Mouse (Mus musculus) midbrain, embryonic 16.5 days (tissue): ENCODE data around the gene Gm10722. TPM values are rescaled to one million over a fixed set of nuclear protein-coding genes. Genes with fewer than 3 reads are reported as not detected.
A peak's percentile ranks its signal among the peaks of the same experiment; 100 is the strongest.
"Not testable (repeated sequence)": the region's sequence is repeated elsewhere in the genome, so short reads cannot be mapped to it uniquely, and the experiment has no call there.

Experiments
- ATAC-seq: fragments of 200-750 bp; cut with Nextera tagmentation; 2 replicates; pipeline ENCODE4 v1.8.0; 2017; ENCODE audit warnings: moderate TSS enrichment
- H3K27ac ChIP-seq: fragments of 300-500 bp; sonication (generic); 2 replicates; pipeline ENCODE4 v1.5.1; 2014; ENCODE audit warnings: mild to moderate bottlenecking, low read length, mixed read lengths
- H3K27me3 ChIP-seq: fragments of 300-500 bp; sonication (generic); 2 replicates; pipeline ENCODE4 v1.6.1; 2014; ENCODE audit warnings: low read depth, low read length, mixed read lengths; ENCODE audit not compliant: control insufficient read depth, insufficient read depth
- H3K36me3 ChIP-seq: fragments of 300-500 bp; sonication (generic); 2 replicates; pipeline ENCODE4 v1.6.1; 2014; ENCODE audit warnings: mild to moderate bottlenecking, low read length, moderate library complexity, mixed read lengths; ENCODE audit not compliant: control insufficient read depth, insufficient read depth
- H3K4me1 ChIP-seq: fragments of 300-500 bp; sonication (generic); 2 replicates; pipeline ENCODE4 v1.6.1; 2014; ENCODE audit warnings: mild to moderate bottlenecking, low read length, mixed read lengths; ENCODE audit not compliant: control insufficient read depth, insufficient read depth
- H3K4me2 ChIP-seq: fragments of 300-500 bp; sonication (generic); 2 replicates; pipeline ENCODE4 v1.6.1; 2014; ENCODE audit warnings: mild to moderate bottlenecking, low read length, mixed read lengths
- H3K4me3 ChIP-seq: fragments of 300-500 bp; sonication (generic); 2 replicates; pipeline ENCODE4 v1.5.1; 2014; ENCODE audit warnings: low read depth, mild to moderate bottlenecking, low read length, moderate library complexity, mixed read lengths
- H3K9ac ChIP-seq: fragments of 300-500 bp; sonication (generic); 2 replicates; pipeline ENCODE4 v1.6.1; 2014; ENCODE audit warnings: low read depth, low read length, mixed read lengths
- H3K9me3 ChIP-seq: fragments of 300-500 bp; sonication (generic); replicated peaks from 2 replicates; pipeline ENCODE4 v1.6.1; 2014; ENCODE audit warnings: mild to moderate bottlenecking, low read length, mixed read lengths; ENCODE audit not compliant: control insufficient read depth, poor library complexity, severe bottlenecking
- WGBS: fragments of 180-500 bp; shearing (Covaris S2); extraction: QIAGEN DNeasy Blood & Tissue Kit; methylation state at CpG from one replicate; pipeline ENCODE4 v1.1.7; 2014; 5-methylcytosine and 5-hydroxymethylcytosine counted together
- polyA plus RNA-seq: library from polyadenylated mRNA; unstranded; fragments of >200 nt; fragmentation: Nextera tagmentation; extraction: Ambion mirVana; gene quantifications from 2 replicates; pipeline ENCODE4 v1.2.1, GENCODE M21; 2015

The Gm10722 gene
- not detected in 2 replicates for polyA plus RNA-seq

DNA sequence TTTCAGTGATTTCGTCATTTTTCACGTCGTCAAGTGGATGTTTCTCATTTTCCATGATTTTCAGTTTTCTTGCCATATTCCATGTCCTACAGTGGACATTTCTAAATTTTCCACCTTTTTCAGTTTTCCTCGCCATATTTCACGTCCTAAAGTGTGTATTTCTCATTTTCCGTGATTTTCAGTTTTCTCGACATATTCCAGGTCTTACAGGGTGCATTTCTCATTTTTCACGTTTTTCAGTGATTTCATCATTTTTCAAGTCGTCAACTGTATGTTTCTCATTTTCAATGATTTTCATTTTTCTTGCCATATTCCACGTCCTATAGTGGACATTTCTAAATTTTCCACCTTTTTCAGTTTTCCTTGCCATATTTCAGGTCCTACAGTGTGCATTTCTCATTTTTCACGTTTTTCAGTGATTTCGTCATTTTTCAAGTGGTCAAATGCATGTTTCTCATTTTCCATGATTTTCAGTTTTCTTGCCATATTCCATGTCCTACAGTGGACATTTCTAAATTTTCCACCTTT is at the start of gene Gm10722:
TSS of gene Gm10722 (plus strand) at position 478 of the 528 bp plus-strand sequence.
- not testable (repeated sequence) for H3K4me3 ChIP-seq, H3K9ac ChIP-seq, H3K36me3 ChIP-seq, H3K4me1 ChIP-seq, H3K4me2 ChIP-seq, H3K27ac ChIP-seq, H3K9me3 ChIP-seq, H3K27me3 ChIP-seq, ATAC-seq
- 74% methylated on average over 12 of the region's 12 CpGs for WGBS

- not testable (repeated sequence) for H3K4me3 ChIP-seq, H3K9me3 ChIP-seq, H3K36me3 ChIP-seq, H3K27me3 ChIP-seq, H3K4me2 ChIP-seq, H3K9ac ChIP-seq, ATAC-seq, H3K27ac ChIP-seq, H3K4me1 ChIP-seq
- WGBS = 65% methylated on average over 8 of the region's 8 CpGs
Observed at GRCm38 (mm10) chr9:3001006-3001405, 284 bp downstream of the Gm10722 start.

- not testable (repeated sequence) for H3K4me2 ChIP-seq, H3K4me1 ChIP-seq, H3K27ac ChIP-seq, H3K27me3 ChIP-seq, H3K9ac ChIP-seq, H3K4me3 ChIP-seq, H3K9me3 ChIP-seq, H3K36me3 ChIP-seq
- WGBS = 64% methylated on average over 8 of the region's 11 CpGs
- ATAC-seq = peak; percentile 91
Observed at GRCm38 (mm10) chr9:3001948-3002659, 1.4 kb downstream of the Gm10722 start.

- H3K9ac ChIP-seq, H3K9me3 ChIP-seq, H3K36me3 ChIP-seq, H3K4me2 ChIP-seq, H3K27me3 ChIP-seq, H3K4me3 ChIP-seq, H3K4me1 ChIP-seq, H3K27ac ChIP-seq, ATAC-seq: not testable (repeated sequence)
- 69% methylated on average over 6 of the region's 14 CpGs for WGBS
Observed at GRCm38 (mm10) chr9:3002794-3003396, 2.2 kb downstream of the Gm10722 start, which contains the start of gene Gm11168. Gene Gm11168, plus strand, starts transcription at chr9:3003346.

- H3K4me1 ChIP-seq, H3K4me2 ChIP-seq, H3K4me3 ChIP-seq, H3K27me3 ChIP-seq, H3K36me3 ChIP-seq, H3K27ac ChIP-seq, H3K9ac ChIP-seq, ATAC-seq, H3K9me3 ChIP-seq: not testable (repeated sequence)
- 88% methylated on average over 1 of the region's 5 CpGs for WGBS
Observed at GRCm38 (mm10) chr9:3006179-3006578, 5.5 kb downstream of the Gm10722 start.

GRCm38 (mm10) chr9:3006636-3007035 is 5.9 kb downstream of the Gm10722 start:
- WGBS = 74% methylated on average over 7 of the region's 8 CpGs
- not testable (repeated sequence) for H3K4me1 ChIP-seq, H3K27me3 ChIP-seq, H3K36me3 ChIP-seq, H3K27ac ChIP-seq, H3K9me3 ChIP-seq, H3K4me2 ChIP-seq, H3K4me3 ChIP-seq, H3K9ac ChIP-seq
- peak; percentile 81 for ATAC-seq

DNA sequence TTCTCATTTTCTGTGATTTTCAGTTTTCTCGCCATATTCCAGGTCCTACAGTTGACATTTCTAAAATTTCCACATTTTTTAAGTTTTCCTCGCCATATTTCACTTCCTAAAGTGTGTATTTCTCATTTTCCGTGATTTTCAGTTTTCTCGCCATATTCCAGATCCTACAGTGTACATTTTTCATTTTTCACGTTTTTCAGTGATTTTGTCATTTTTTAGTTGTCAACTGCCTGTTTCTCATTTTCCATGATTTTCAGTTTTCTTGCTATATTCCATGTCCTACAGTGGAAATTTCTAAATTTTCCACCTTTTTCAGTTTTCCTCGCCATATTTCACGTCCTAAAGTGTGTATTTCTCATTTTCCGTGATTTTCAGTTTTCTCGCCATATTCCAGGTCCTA is 6.5 kb downstream of the Gm10722 start:
- H3K27ac ChIP-seq, H3K4me3 ChIP-seq, H3K9me3 ChIP-seq, H3K4me2 ChIP-seq, H3K36me3 ChIP-seq, H3K27me3 ChIP-seq, H3K4me1 ChIP-seq, H3K9ac ChIP-seq: not testable (repeated sequence)
- WGBS = 79% methylated on average over 6 of the region's 9 CpGs
- ATAC-seq = peak; percentile 47

DNA sequence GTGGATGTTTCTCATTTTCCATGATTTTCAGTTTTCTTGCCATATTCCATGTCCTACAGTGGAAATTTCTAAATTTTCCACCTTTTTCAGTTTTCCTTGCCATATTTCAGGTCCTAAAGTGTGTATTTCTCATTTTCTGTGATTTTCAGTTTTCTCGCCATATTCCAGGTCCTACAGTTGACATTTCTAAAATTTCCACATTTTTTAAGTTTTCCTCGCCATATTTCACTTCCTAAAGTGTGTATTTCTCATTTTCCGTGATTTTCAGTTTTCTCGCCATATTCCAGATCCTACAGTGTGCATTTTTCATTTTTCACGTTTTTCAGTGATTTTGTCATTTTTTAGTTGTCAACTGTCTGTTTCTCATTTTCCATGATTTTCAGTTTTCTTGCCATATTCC is 8.6 kb downstream of the Gm10722 start:
- H3K9ac ChIP-seq, H3K4me2 ChIP-seq, H3K4me1 ChIP-seq, H3K36me3 ChIP-seq, H3K4me3 ChIP-seq, H3K9me3 ChIP-seq, H3K27me3 ChIP-seq, H3K27ac ChIP-seq: not testable (repeated sequence)
- peak; percentile 57; the same call in 1 of the 2 replicates for ATAC-seq
- WGBS = no CpG with 5 or more reads among the region's 5 CpGs

GRCm38 (mm10) chr9:3012054-3012621 is 11.4 kb downstream of the Gm10722 start:
- H3K36me3 ChIP-seq, H3K9ac ChIP-seq, H3K4me3 ChIP-seq, H3K27ac ChIP-seq, H3K4me2 ChIP-seq, H3K27me3 ChIP-seq, H3K4me1 ChIP-seq, H3K9me3 ChIP-seq, ATAC-seq: not testable (repeated sequence)
- WGBS = 91% methylated on average over 2 of the region's 7 CpGs
